12 mouse cellular contexts compared by ENCODE assay signal in the genomic region with DNA sequence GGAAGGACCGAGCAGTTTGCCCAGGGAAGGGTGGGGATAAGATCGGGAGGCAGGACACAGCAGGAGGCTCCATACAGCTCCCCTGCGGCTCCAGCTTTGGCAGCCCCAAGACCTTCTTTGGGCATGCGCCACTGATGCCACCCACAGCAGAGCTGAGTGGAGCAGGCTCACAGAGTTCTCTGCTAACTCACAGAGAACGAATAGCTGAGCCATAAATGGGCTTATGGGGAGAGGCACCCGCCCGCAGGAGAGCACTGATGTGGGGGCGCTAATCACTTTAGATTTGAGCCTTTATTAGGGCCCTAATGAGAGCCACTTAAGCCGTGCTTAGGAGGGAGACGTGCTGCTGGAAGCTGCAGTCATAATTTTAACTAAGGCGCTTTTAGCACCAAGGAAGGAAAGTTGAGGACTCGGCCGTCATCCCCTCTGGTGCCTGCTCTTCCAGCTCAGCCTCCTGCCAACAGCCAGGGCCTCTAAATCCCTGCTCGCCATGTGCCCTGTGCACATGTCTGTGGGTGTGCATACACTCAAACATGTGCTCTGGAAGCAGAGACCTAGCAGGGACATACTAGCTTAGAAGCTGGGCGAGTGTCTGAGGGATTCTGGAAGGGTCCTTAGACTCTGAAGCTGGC. TPM values are rescaled to one million over a fixed set of nuclear protein-coding genes. Genes with fewer than 3 reads are reported as not detected.
DNase-seq lines count a peak whose midpoint lies in the region; ATAC-seq lines count a peak whose summit lies in the region.
"Had no signal": no experiment of that assay in that cellular context is flagged by ENCODE, and none has a peak within 500 bp of the region (broad histone marks: within the 10 kb centered on the region; RNA-seq: fewer than 3 reads in every experiment).

No protein-coding gene starts in this region.

- H3K36me3 ChIP-seq in liver, embryonic 12.5 days = peaks cover 34% of the 10 kb centered on the region

- DNase-seq in layer of hippocampus, adult 11-12 months (ENCODE audit: low spot score) = peak; percentile 79
- no peak for DNase-seq in layer of hippocampus, adult 9-10 months (ENCODE audit: low spot score)
- peak; percentile 84 to 87 for DNase-seq in frontal cortex, postnatal 36 days (ENCODE audit: low spot score in 2 of 2)
- peak; percentile 81 to 86 for DNase-seq in left cerebral cortex, adult 9 months (ENCODE audit: low spot score in 2 of 2)
- DNase-seq in right cerebral cortex, postnatal 25 days = peak; percentile 81
- no peak for DNase-seq in kidney, adult 11 months
- DNase-seq in adrenal gland, adult 8-10 months = no peak
- DNase-seq: heart, postnatal 36 days; liver, postnatal 0 days had no signal

- H3K27me3 ChIP-seq in liver, embryonic 12.5 days (replicated peaks) = no peaks in the 10 kb centered on the region
- H3K27me3 ChIP-seq: embryonic facial prominence, embryonic 15.5 days had no signal

- no peak overlapping the region for H3K4me2 ChIP-seq in liver, embryonic 12.5 days
- H3K4me2 ChIP-seq: embryonic facial prominence, embryonic 15.5 days had no signal

- H3K9me3 ChIP-seq in liver, embryonic 12.5 days (replicated peaks) = no peaks in the 10 kb centered on the region
- H3K9me3 ChIP-seq: embryonic facial prominence, embryonic 15.5 days had no signal

- H3K4me3 ChIP-seq in liver, embryonic 12.5 days = no peak overlapping the region
- H3K4me3 ChIP-seq: embryonic facial prominence, embryonic 15.5 days had no signal

- WGBS in liver, embryonic 12.5 days (ENCODE audit: insufficient replicate concordance) = 80% methylated on average over 15 of the region's 15 CpGs

- H3K4me1 ChIP-seq in liver, embryonic 12.5 days = peaks cover 11% of the 10 kb centered on the region; the same call in 1 of the 2 replicates
- H3K4me1 ChIP-seq: embryonic facial prominence, embryonic 15.5 days had no signal

- H3K27ac ChIP-seq in liver, embryonic 12.5 days = no peak overlapping the region
- H3K27ac ChIP-seq: embryonic facial prominence, embryonic 15.5 days; kidney, postnatal 0 days had no signal

- no peak overlapping the region for H3K9ac ChIP-seq in liver, embryonic 12.5 days
- H3K9ac ChIP-seq: embryonic facial prominence, embryonic 15.5 days; liver, postnatal 0 days had no signal

- ATAC-seq in liver, embryonic 12.5 days = no peak
- ATAC-seq: liver, postnatal 0 days had no signal

RNA-seq across cellular contexts. Expression of gene Kdm4b, which starts 45.3 kb away (rescaled TPM):
- polyA plus RNA-seq in liver, embryonic 12.5 days (2016; fragmentation: Nextera tagmentation; extraction: Ambion mirVana) = 13.6 and 13.9 TPM in 2 replicates
- 10 to 100 TPM; 36.7 to 54.1 (median 47.4) TPM for total RNA-seq in adrenal gland, adult 8-10 months (2022)

Comparison
In these comparisons a context has a peak if more than half of its experiments do, and no peak if none do; other contexts are left out.
1. DNase-seq: peak in layer of hippocampus, adult 11-12 months (single experiment), frontal cortex, postnatal 36 days (2 of 2), left cerebral cortex, adult 9 months (2 of 2) and right cerebral cortex, postnatal 25 days (single experiment); none in layer of hippocampus, adult 9-10 months (single experiment), kidney, adult 11 months (single experiment) and adrenal gland, adult 8-10 months (single experiment).